Mouse (Mus musculus): ENCODE results near the gene Mapk1ip1l. TPM values are rescaled to one million over a fixed set of nuclear protein-coding genes. Genes with fewer than 3 reads are reported as not detected.

Mapk1ip1l gene
- total RNA-seq (2021): 10 to 100 TPM; 31.3 to 36.7 TPM

GRCm38 (mm10) chr14:47297785-47298407, at the start of gene Mapk1ip1l:
Gene Mapk1ip1l (plus strand): TSS chr14:47298266.
- intact Hi-C loops (cut with DNase I): no loop called here
- DNase-seq (ENCODE audit: low spot score): peak; percentile 85

DNA sequence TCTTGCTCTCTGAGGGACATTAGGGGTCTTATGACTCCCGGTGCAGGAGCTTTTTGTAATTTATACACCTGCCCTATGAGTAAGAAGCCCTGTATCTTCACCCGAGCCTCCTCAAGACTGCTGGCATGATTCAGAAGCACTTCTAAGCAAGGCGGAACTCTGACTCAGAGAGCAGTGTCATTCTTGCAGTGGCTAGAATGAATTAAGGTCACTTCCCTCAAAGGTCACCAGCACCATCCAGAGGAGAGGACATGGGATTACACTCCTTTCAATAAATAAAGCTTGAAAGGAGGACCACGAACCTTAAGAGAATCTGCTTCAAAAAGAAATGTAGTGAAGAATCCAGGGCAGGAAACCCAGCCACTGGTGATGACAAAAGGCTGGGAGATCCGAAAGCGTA, 48.2 kb upstream of the Mapk1ip1l start:
- intact Hi-C loops (cut with DNase I): loop anchor here (5.0 to 10.0 kb wide), 2 partner anchors 155 to 368 kb away; partner anchors contain the start of gene Samd4
- no peak for DNase-seq (ENCODE audit: low spot score)

GRCm38 (mm10) chr14:47264866-47265265, 33.2 kb upstream of the Mapk1ip1l start:
- intact Hi-C loops (cut with DNase I): no loop called here
- no peak for DNase-seq (ENCODE audit: low spot score)

DNA sequence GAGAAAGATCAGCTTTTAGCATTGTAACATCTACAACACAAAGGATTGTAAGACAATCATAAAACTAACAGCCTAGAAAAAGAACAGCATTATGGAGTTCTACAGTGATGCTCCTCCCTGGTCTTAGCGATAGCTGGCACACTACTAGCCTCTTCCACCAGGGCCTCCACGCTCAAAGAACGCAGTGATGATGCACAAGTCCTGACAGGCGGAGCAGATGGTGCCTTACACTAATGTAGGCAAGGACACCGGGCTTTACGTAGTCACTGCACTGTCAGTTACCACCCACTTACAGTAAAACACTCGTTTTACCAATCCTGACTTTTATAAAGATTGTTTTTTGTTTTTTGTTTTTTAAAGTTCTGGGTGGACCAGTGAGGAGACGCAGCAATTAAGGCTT, 32.2 kb upstream of the Mapk1ip1l start:
- intact Hi-C loops (cut with DNase I): no loop called here
- no peak for DNase-seq (ENCODE audit: low spot score)

DNA sequence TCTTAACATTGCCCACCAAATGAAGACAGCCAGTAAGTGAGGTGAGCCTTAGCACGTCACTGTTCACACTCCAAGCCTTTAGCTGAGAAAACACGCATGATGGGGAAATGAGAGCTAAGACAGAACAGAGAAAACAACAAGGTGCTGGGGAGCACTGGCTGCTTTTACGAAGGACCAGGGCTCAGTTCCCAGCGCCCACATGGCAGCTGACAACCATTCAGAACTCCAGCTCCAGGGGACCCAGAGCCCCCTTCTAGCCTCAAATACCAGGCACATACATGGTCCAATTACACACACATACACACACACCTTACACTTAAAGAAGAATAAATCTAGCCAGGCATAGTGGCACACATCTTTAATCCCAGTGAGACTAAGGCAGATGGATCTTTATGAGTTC, 29.0 kb upstream of the Mapk1ip1l start:
- intact Hi-C loops (cut with DNase I): no loop called here
- no peak for DNase-seq (ENCODE audit: low spot score)

DNA sequence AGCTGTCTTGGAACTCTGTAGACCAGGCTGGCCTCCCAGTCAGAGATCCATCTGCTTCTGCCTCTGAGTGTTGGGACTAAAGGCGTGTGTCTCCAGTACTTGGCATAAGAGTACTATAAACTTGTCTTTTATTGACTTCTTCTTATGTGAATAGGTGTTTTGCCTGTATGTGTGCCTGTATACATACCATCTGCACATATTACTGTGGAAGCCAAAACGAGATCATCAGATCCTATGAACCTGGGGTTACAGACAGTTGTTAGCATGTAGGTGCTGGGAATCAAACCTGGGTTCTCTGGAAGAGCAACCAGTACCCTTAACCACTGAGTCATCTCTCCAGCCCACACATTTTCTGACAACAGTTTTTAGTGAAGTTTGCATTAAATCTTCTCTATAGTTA, 28.4 kb upstream of the Mapk1ip1l start:
- intact Hi-C loops (cut with DNase I): no loop called here
- no peak for DNase-seq (ENCODE audit: low spot score)

- intact Hi-C loops (cut with DNase I): no loop called here
- DNase-seq (ENCODE audit: low spot score): no peak
These were observed 24.3 kb upstream of the Mapk1ip1l start for GRCm38 (mm10) chr14:47273751-47274150.

GRCm38 (mm10) chr14:47275417-47275816, 22.6 kb upstream of the Mapk1ip1l start:
- intact Hi-C loops (cut with DNase I): loop anchor here (5.0 kb wide), 1 partner anchor 122 kb away; no protein-coding TSS in a partner anchor
- no peak for DNase-seq (ENCODE audit: low spot score)

DNA sequence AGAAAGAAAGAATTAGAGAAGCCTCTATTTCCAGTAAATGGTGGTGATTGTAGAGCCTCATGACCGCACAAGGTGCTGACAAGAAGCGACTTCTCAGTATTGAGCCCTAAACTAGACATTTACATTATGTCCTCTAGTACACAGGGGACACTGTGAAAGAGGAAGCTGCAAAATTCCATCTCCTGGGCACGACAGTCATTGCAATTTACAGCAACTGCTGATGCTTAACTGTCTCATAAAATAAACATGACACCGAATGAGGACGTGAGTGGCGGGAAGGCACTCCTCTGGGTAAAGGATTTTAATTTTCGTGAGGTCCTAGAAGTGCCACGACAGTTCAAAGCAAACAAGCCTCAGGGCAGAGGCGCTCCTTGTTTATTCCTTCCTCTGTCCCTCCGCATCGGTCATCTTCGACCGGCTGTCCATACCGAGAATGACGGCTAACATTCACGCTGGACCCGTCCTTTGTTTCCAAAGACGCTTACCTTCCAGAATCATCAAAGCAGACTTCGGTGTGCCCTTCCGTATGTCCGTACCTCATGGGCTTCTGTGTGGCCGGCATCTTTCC, 21.9 kb upstream of the Mapk1ip1l start:
- DNase-seq (ENCODE audit: low spot score): no peak
- intact Hi-C loops (cut with DNase I): loop anchor here (5.0 kb wide), 1 partner anchor 121 kb away; no protein-coding TSS in a partner anchor

GRCm38 (mm10) chr14:47276637-47277393, 21.3 kb upstream of the Mapk1ip1l start, which contains the start of the genes Wdhd1 and Socs4:
Gene Wdhd1 (minus strand): TSS chr14:47276857.
Gene Socs4 (plus strand): TSS chr14:47276931.
- intact Hi-C loops (cut with DNase I): loop anchor here (5.0 kb wide), 1 partner anchor 120 kb away; no protein-coding TSS in a partner anchor
- peak; percentile 92 for DNase-seq (ENCODE audit: low spot score)

DNA sequence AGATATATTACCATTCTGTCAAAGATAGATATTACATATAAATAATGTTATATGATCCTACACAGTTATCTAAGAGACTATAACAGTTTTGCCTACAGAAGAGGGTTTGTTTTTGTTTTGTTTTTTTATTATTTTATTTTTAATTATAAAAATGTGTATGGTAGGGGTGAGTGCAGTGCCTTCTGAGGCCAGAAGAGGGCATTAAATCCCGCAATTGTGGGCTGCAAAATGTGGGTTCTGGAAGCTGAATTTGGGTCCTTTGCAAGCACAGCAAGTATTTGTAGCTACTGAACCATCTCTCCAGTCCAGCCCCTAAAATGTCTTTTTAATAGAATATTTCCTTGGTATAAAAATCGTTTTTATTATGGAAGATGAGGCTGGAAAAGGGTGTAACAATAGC, 19.0 kb upstream of the Mapk1ip1l start:
- intact Hi-C loops (cut with DNase I): loop anchor here (5.0 kb wide), 1 partner anchor 118 kb away; no protein-coding TSS in a partner anchor
- no peak for DNase-seq (ENCODE audit: low spot score)

GRCm38 (mm10) chr14:47281535-47281934, 16.5 kb upstream of the Mapk1ip1l start:
- intact Hi-C loops (cut with DNase I): no loop called here
- DNase-seq (ENCODE audit: low spot score): no peak

DNA sequence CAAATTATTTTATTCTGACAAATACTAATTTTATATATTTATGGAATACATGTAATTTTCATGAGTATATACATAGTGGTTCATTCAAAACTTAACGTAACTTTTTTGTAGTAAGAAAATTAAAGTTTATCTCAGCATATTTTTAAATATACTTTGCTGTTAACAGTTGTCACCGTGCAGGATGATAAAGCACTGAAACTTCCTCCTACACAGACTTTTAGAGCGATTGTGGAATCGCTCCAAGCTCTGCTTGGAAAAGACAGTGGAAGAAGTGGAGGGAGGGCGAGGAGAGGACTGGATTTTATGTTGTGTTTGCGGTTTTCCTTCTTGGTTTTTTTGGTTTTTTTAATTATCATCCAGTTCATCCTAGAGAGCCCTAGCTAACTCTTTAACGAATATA, 14.5 kb upstream of the Mapk1ip1l start:
- intact Hi-C loops (cut with DNase I): no loop called here
- DNase-seq (ENCODE audit: low spot score): no peak

DNA sequence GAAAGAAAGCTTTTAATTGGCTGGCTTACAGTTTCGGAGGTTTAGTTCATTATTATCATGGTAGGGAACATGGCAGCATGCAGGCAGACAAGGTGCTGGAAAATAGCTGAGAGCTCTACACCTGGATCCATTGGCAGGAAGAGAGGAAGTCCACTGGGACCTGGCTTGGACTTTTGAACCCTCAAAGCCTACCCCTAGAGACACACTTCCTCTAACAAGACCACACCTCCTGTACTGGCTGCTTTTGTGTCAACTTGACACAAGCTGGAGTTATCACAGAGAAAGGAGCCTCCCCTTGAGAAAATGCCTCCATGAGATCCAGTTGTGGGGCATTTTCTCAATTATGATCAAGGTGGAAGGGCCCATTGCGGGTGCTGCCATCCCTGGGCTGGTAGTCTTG, 12.8 kb upstream of the Mapk1ip1l start:
- DNase-seq (ENCODE audit: low spot score): no peak
- intact Hi-C loops (cut with DNase I): no loop called here

DNA sequence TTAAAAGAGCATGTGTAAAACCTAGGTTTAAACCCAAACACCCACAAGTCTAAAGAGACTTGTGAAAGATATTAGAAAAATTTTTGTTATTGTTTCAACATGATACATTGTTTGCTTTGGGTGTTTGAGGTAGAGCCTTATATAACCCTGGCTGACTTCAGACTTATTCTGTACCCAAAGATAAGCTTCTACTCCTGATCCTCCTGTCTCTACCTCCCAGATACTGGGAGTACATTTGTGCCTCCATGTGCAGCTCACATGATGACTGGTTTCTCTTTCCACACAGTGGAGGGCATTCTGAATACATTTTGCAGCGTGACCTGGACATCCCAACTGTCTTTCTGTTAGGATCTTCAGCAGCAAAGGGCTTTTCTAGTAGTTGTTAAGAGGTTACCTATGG, 11.9 kb upstream of the Mapk1ip1l start:
- DNase-seq (ENCODE audit: low spot score): no peak
- intact Hi-C loops (cut with DNase I): no loop called here

GRCm38 (mm10) chr14:47287021-47287420, 11.0 kb upstream of the Mapk1ip1l start:
- intact Hi-C loops (cut with DNase I): no loop called here
- DNase-seq (ENCODE audit: low spot score): no peak

DNA sequence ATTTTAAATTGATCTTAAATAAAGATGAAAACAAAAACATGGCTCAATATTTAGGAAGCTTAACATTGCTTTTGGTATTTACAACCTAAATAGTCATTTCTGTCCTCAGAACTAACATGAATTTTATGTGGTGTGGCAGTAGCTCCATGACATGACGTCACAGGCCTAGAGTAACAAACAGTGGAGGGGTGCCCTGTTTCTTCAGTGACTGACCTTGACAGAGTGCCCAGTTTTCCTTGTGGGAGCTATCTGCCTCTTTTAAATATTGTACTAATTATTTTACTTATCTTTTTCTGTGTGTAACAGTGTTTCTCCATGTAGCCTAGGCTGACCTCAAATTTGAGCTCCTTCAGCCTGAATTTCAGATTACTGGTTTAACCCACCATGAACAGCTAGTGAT, 6.3 kb upstream of the Mapk1ip1l start:
- DNase-seq (ENCODE audit: low spot score): no peak
- intact Hi-C loops (cut with DNase I): no loop called here

- no peak for DNase-seq (ENCODE audit: low spot score)
- intact Hi-C loops (cut with DNase I): no loop called here
These were observed 3.9 kb upstream of the Mapk1ip1l start for GRCm38 (mm10) chr14:47294136-47294535.

GRCm38 (mm10) chr14:47296232-47296631, 1.8 kb upstream of the Mapk1ip1l start:
- intact Hi-C loops (cut with DNase I): no loop called here
- no peak for DNase-seq (ENCODE audit: low spot score)

DNA sequence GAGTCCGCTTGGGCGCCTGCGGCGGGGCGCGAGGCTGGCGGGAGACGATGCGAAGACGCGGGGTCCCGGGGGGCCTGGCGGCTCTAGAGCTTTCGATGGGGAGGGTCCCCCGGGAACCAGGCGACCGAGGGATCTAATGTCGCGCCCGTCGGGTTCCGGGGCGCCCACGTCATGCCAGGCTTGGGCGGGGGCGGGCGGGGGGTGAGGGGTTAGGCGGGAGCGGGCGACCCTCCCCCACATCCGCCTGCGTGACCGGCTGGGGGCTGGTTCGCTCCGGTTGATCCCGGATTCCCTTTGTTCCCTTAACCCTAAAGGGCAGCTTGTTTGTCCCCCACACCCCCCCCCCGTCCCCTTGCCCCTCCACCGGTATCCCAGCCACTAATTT, 334 bp downstream of the Mapk1ip1l start:
- no peak for DNase-seq (ENCODE audit: low spot score)
- intact Hi-C loops (cut with DNase I): no loop called here

GRCm38 (mm10) chr14:47298819-47299261, 774 bp downstream of the Mapk1ip1l start:
- no peak for DNase-seq (ENCODE audit: low spot score)
- intact Hi-C loops (cut with DNase I): no loop called here

Data from heart, postnatal 25 days (tissue).